Mouse (Mus musculus) lung, embryonic 15.5 days (tissue): ENCODE results near the gene 4930507D05Rik. TPM values are rescaled to one million over a fixed set of nuclear protein-coding genes. Genes with fewer than 3 reads are reported as not detected.

ENCODE experiments used
- ATAC-seq: fragments of 200-750 bp; cut with Nextera tagmentation; 2 replicates; pipeline ENCODE4 v1.8.0; 2017; ENCODE audit warnings: moderate number of reproducible peaks, borderline replicate concordance; ENCODE audit not compliant: low FRiP score, low TSS enrichment; ENCODE audit errors: extremely low read depth
- H3K27ac ChIP-seq: fragments of 300-500 bp; sonication (generic); 2 replicates; pipeline ENCODE4 v1.5.1; 2015; ENCODE audit warnings: moderate library complexity, mild to moderate bottlenecking, inconsistent platforms
- H3K27me3 ChIP-seq: fragments of 300-500 bp; sonication (generic); 2 replicates; pipeline ENCODE4 v1.6.1; 2015; ENCODE audit warnings: inconsistent platforms
- H3K36me3 ChIP-seq: fragments of 300-500 bp; sonication (generic); 2 replicates; pipeline ENCODE4 v1.6.1; 2015; ENCODE audit warnings: inconsistent platforms
- H3K4me1 ChIP-seq: fragments of 300-500 bp; sonication (generic); 2 replicates; pipeline ENCODE4 v1.6.1; 2015; ENCODE audit warnings: inconsistent platforms
- H3K4me2 ChIP-seq: fragments of 300-500 bp; sonication (generic); 2 replicates; pipeline ENCODE4 v1.6.1; 2015; ENCODE audit warnings: inconsistent platforms, mild to moderate bottlenecking, moderate library complexity
- H3K4me3 ChIP-seq: fragments of 300-500 bp; sonication (generic); 2 replicates; pipeline ENCODE4 v1.5.1; 2015; ENCODE audit warnings: mild to moderate bottlenecking, inconsistent platforms
- H3K9ac ChIP-seq: fragments of 300-500 bp; sonication (generic); 2 replicates; pipeline ENCODE4 v1.6.1; 2015; ENCODE audit warnings: inconsistent platforms
- H3K9me3 ChIP-seq: fragments of 300-500 bp; sonication (generic); 2 replicates; pipeline ENCODE4 v1.6.1; 2016; ENCODE audit warnings: inconsistent platforms
- WGBS: fragments of 180-500 bp; shearing (Covaris S2); methylation state at CpG from one replicate; pipeline ENCODE4 v1.1.7; 2015; 5-methylcytosine and 5-hydroxymethylcytosine counted together
- polyA plus RNA-seq: library from polyadenylated mRNA; unstranded; fragments of >200 nt; fragmentation: Nextera tagmentation; extraction: Ambion mirVana; gene quantifications from 2 replicates; pipeline ENCODE4 v1.2.1, GENCODE M21; 2015

Gene 4930507D05Rik
- polyA plus RNA-seq, result 0.46 and 0.55 TPM in 2 replicates

GRCm38 (mm10) chr10:62449364-62450279 lies at the start of gene 4930507D05Rik, which contains the start of gene Supv3l1:
TSS of gene 4930507D05Rik (plus strand) at chr10:62449489.
TSS of gene Supv3l1 (minus strand) at chr10:62449738.
- Histone ChIP-seq H3K4me2 (peak within 1 kb of the TSS; percentile 67), H3K9ac (peak within 1 kb of the TSS; percentile 94), H3K27me3 (no peaks in the 10 kb centered on the region), H3K27ac (peak within 1 kb of the TSS; percentile 85), H3K9me3 (no peaks in the 10 kb centered on the region), H3K4me1 (peaks cover 13% of the 10 kb centered on the region), H3K36me3 (peaks cover 24% of the 10 kb centered on the region; the same call in 1 of the 2 replicates), H3K4me3 (peak within 1 kb of the TSS; percentile 86)
- under 1% methylated on average over 73 of the region's 73 CpGs for WGBS
- ATAC-seq, result peak; percentile 89; the same call in 1 of the 2 replicates

- Histone ChIP-seq H3K9ac (no peak overlapping the region), H3K36me3 (no peaks in the 10 kb centered on the region), H3K4me2 (no peak overlapping the region), H3K9me3 (no peaks in the 10 kb centered on the region), H3K27me3 (no peaks in the 10 kb centered on the region), H3K4me3 (no peak overlapping the region), H3K27ac (no peak overlapping the region), H3K4me1 (peaks cover 6% of the 10 kb centered on the region)
- 79% methylated on average over 19 of the region's 19 CpGs for WGBS
- ATAC-seq, result no peak
These were observed 47.6 kb upstream of the 4930507D05Rik start for GRCm38 (mm10) chr10:62401641-62402111.

GRCm38 (mm10) chr10:62404901-62405300 lies 44.4 kb upstream of the 4930507D05Rik start:
- no peaks in the 10 kb centered on the region for H3K27me3 ChIP-seq
- H3K4me3 ChIP-seq, result 0 out of 2 replicates have a peak overlapping the region, but pooled peaks have one; percentile 10
- no peaks in the 10 kb centered on the region for H3K36me3 ChIP-seq
- no peak overlapping the region for H3K9ac ChIP-seq
- peaks cover 6% of the 10 kb centered on the region for H3K4me1 ChIP-seq
- no peak overlapping the region for H3K27ac ChIP-seq
- H3K4me2 ChIP-seq, result peak overlapping the region; percentile 42
- no peaks in the 10 kb centered on the region for H3K9me3 ChIP-seq
- 44% methylated on average over 14 of the region's 14 CpGs for WGBS
- ATAC-seq, result peak; percentile 45; the same call in 1 of the 2 replicates

- H3K9me3 ChIP-seq, result no peaks in the 10 kb centered on the region
- no peak overlapping the region for H3K4me2 ChIP-seq
- H3K9ac ChIP-seq, result no peak overlapping the region
- no peak overlapping the region for H3K27ac ChIP-seq
- peaks cover 7% of the 10 kb centered on the region; the same call in 1 of the 2 replicates for H3K4me1 ChIP-seq
- H3K36me3 ChIP-seq, result no peaks in the 10 kb centered on the region
- H3K4me3 ChIP-seq, result no peak overlapping the region
- no peaks in the 10 kb centered on the region for H3K27me3 ChIP-seq
- no peak for ATAC-seq
- WGBS, result 10% methylated on average over 5 of the region's 5 CpGs
These were observed 38.3 kb upstream of the 4930507D05Rik start for GRCm38 (mm10) chr10:62410943-62411342.

- H3K27me3 ChIP-seq, result no peaks in the 10 kb centered on the region
- no peak overlapping the region for H3K4me2 ChIP-seq
- no peaks in the 10 kb centered on the region for H3K36me3 ChIP-seq
- H3K9me3 ChIP-seq, result no peaks in the 10 kb centered on the region
- H3K4me3 ChIP-seq, result no peak overlapping the region
- 64% methylated on average over 19 of the region's 19 CpGs for WGBS
- no peak overlapping the region for H3K9ac ChIP-seq
- ATAC-seq, result no peak
- peaks cover 7% of the 10 kb centered on the region; the same call in 1 of the 2 replicates for H3K4me1 ChIP-seq
- H3K27ac ChIP-seq, result 0 out of 2 replicates have a peak overlapping the region, but pooled peaks have one; percentile 94
These were observed 37.6 kb upstream of the 4930507D05Rik start for GRCm38 (mm10) chr10:62411431-62412410.

GRCm38 (mm10) chr10:62412906-62413605 lies 36.2 kb upstream of the 4930507D05Rik start:
- Histone ChIP-seq H3K9ac (no peak overlapping the region), H3K36me3 (no peaks in the 10 kb centered on the region)
- ATAC-seq, result peak; percentile 67

GRCm38 (mm10) chr10:62413606-62413982 lies 35.7 kb upstream of the 4930507D05Rik start:
- no peaks in the 10 kb centered on the region for H3K9me3 ChIP-seq
- 9% methylated on average over 4 of the region's 4 CpGs for whole genome bisulfite sequencing

More at GRCm38 (mm10) chr10:62412906-62413605, 36.2 kb upstream of the 4930507D05Rik start:
- Histone ChIP-seq H3K4me3 (no peak overlapping the region), H3K27me3 (no peaks in the 10 kb centered on the region), H3K4me2 (peak overlapping the region; percentile 6; the same call in 1 of the 2 replicates), H3K9me3 (no peaks in the 10 kb centered on the region), H3K27ac (peak overlapping the region; percentile 94), H3K4me1 (peaks cover 7% of the 10 kb centered on the region; the same call in 1 of the 2 replicates)
- WGBS, result 6% methylated on average over 8 of the region's 8 CpGs

GRCm38 (mm10) chr10:62418831-62419356 lies 30.4 kb upstream of the 4930507D05Rik start:
- peaks cover 4% of the 10 kb centered on the region for H3K4me1 ChIP-seq
- no peak overlapping the region for H3K27ac ChIP-seq
- H3K27me3 ChIP-seq, result no peaks in the 10 kb centered on the region
- no peaks in the 10 kb centered on the region for H3K36me3 ChIP-seq
- no peak overlapping the region for H3K9ac ChIP-seq
- WGBS, result 76% methylated on average over 7 of the region's 7 CpGs
- no peak overlapping the region for H3K4me2 ChIP-seq
- H3K9me3 ChIP-seq, result no peaks in the 10 kb centered on the region
- no peak overlapping the region for H3K4me3 ChIP-seq
- no peak for ATAC-seq

More at GRCm38 (mm10) chr10:62413606-62413982, 35.7 kb upstream of the 4930507D05Rik start:
- peaks cover 7% of the 10 kb centered on the region; the same call in 1 of the 2 replicates for H3K4me1 ChIP-seq
- H3K27ac ChIP-seq, result peak overlapping the region; percentile 94
- H3K4me2 ChIP-seq, result no peak overlapping the region; the same call in 1 of the 2 replicates
- no peak overlapping the region for H3K4me3 ChIP-seq
- no peaks in the 10 kb centered on the region for H3K36me3 ChIP-seq
- no peaks in the 10 kb centered on the region for H3K27me3 ChIP-seq
- H3K9ac ChIP-seq, result no peak overlapping the region
- ATAC-seq, result peak; percentile 50; the same call in 1 of the 2 replicates

GRCm38 (mm10) chr10:62419422-62419821 lies 29.9 kb upstream of the 4930507D05Rik start:
- ATAC-seq, result no peak
- 69% methylated on average over 5 of the region's 5 CpGs for WGBS
- H3K4me2 ChIP-seq, result no peak overlapping the region

GRCm38 (mm10) chr10:62420399-62420798 lies 28.9 kb upstream of the 4930507D05Rik start:
- Histone ChIP-seq H3K27ac (peak overlapping the region; percentile 57), H3K9me3 (no peaks in the 10 kb centered on the region), H3K4me1 (peaks cover 6% of the 10 kb centered on the region; the same call in 1 of the 2 replicates)

More at GRCm38 (mm10) chr10:62419422-62419821, 29.9 kb upstream of the 4930507D05Rik start:
- H3K4me1 ChIP-seq, result peaks cover 6% of the 10 kb centered on the region; the same call in 1 of the 2 replicates
- H3K27me3 ChIP-seq, result no peaks in the 10 kb centered on the region
- no peak overlapping the region for H3K9ac ChIP-seq
- H3K27ac ChIP-seq, result no peak overlapping the region
- no peak overlapping the region for H3K4me3 ChIP-seq
- no peaks in the 10 kb centered on the region for H3K36me3 ChIP-seq
- no peaks in the 10 kb centered on the region for H3K9me3 ChIP-seq

More at GRCm38 (mm10) chr10:62420399-62420798, 28.9 kb upstream of the 4930507D05Rik start:
- H3K9ac ChIP-seq, result no peak overlapping the region
- no peak overlapping the region for H3K4me2 ChIP-seq
- H3K4me3 ChIP-seq, result no peak overlapping the region
- ATAC-seq, result no peak
- H3K36me3 ChIP-seq, result no peaks in the 10 kb centered on the region
- WGBS, result 45% methylated on average over 6 of the region's 6 CpGs
- H3K27me3 ChIP-seq, result no peaks in the 10 kb centered on the region
